Mouse (Mus musculus): Measurements from ENCODE around the gene Iqsec2. TPM values are rescaled to one million over a fixed set of nuclear protein-coding genes. Genes with fewer than 3 reads are reported as not detected.

Iqsec2 gene
- total RNA-seq, 2 experiments from 2014 or later = 17.2 to 20.8 TPM

- no peak for DNase-seq
- intact Hi-C loops (cut with DNase I) = no loop called here
Measured at GRCm38 (mm10) chrX:152177897-152178296, 33.8 kb downstream of the Iqsec2 start.

- peak; percentile 68 to 75 for DNase-seq
- intact Hi-C loops (cut with DNase I) = no loop called here
Measured at GRCm38 (mm10) chrX:152178843-152179545, 34.9 kb downstream of the Iqsec2 start.

GRCm38 (mm10) chrX:152179670-152180656, 35.9 kb downstream of the Iqsec2 start:
- intact Hi-C loops (cut with DNase I) = no loop called here
- DNase-seq = no peak

GRCm38 (mm10) chrX:152187151-152187550, 43.1 kb downstream of the Iqsec2 start:
- DNase-seq = no peak
- intact Hi-C loops (cut with DNase I) = no loop called here

- intact Hi-C loops (cut with DNase I) = no loop called here
- no peak for DNase-seq
Measured at GRCm38 (mm10) chrX:152191266-152191665, 47.2 kb downstream of the Iqsec2 start.

GRCm38 (mm10) chrX:152197814-152198648, 54.0 kb downstream of the Iqsec2 start:
- no peak for DNase-seq
- intact Hi-C loops (cut with DNase I) = no loop called here

- no peak for DNase-seq
- intact Hi-C loops (cut with DNase I) = no loop called here
Measured at GRCm38 (mm10) chrX:152201737-152202421, 57.8 kb downstream of the Iqsec2 start.

- DNase-seq = no peak
- intact Hi-C loops (cut with DNase I) = no loop called here
Measured at GRCm38 (mm10) chrX:152202422-152203103, 58.5 kb downstream of the Iqsec2 start.

GRCm38 (mm10) chrX:152203247-152203646, 59.2 kb downstream of the Iqsec2 start:
- intact Hi-C loops (cut with DNase I) = no loop called here
- no peak for DNase-seq

- intact Hi-C loops (cut with DNase I) = no loop called here
- DNase-seq = no peak
Measured at GRCm38 (mm10) chrX:152205486-152205885, 61.4 kb downstream of the Iqsec2 start.

- intact Hi-C loops (cut with DNase I) = no loop called here
- no peak for DNase-seq
Measured at GRCm38 (mm10) chrX:152214703-152215102, 70.6 kb downstream of the Iqsec2 start.

GRCm38 (mm10) chrX:152218529-152218928, 74.5 kb downstream of the Iqsec2 start:
- DNase-seq = no peak
- intact Hi-C loops (cut with DNase I) = no loop called here

- DNase-seq = no peak
- intact Hi-C loops (cut with DNase I) = no loop called here
Measured at GRCm38 (mm10) chrX:152221721-152222120, 77.7 kb downstream of the Iqsec2 start.

GRCm38 (mm10) chrX:152222226-152222625, 78.2 kb downstream of the Iqsec2 start:
- no peak for DNase-seq
- intact Hi-C loops (cut with DNase I) = no loop called here

GRCm38 (mm10) chrX:152223313-152223712, 79.2 kb downstream of the Iqsec2 start:
- intact Hi-C loops (cut with DNase I) = no loop called here

GRCm38 (mm10) chrX:152224280-152224679, 80.2 kb downstream of the Iqsec2 start:
- intact Hi-C loops (cut with DNase I) = no loop called here
- DNase-seq = no peak

More at GRCm38 (mm10) chrX:152223313-152223712, 79.2 kb downstream of the Iqsec2 start:
- no peak for DNase-seq

GRCm38 (mm10) chrX:152232781-152233763, 89.0 kb downstream of the Iqsec2 start, which contains the start of gene Kdm5c:
Gene Kdm5c (plus strand): TSS chrX:152233020.
- peak; percentile 85 to 97 for DNase-seq
- intact Hi-C loops (cut with DNase I) = no loop called here

GRCm38 (mm10) chrX:152234125-152234524, 90.1 kb downstream of the Iqsec2 start:
- intact Hi-C loops (cut with DNase I) = no loop called here
- no peak for DNase-seq
